Mouse (Mus musculus): ENCODE results near the gene Csf2rb.

DNA sequence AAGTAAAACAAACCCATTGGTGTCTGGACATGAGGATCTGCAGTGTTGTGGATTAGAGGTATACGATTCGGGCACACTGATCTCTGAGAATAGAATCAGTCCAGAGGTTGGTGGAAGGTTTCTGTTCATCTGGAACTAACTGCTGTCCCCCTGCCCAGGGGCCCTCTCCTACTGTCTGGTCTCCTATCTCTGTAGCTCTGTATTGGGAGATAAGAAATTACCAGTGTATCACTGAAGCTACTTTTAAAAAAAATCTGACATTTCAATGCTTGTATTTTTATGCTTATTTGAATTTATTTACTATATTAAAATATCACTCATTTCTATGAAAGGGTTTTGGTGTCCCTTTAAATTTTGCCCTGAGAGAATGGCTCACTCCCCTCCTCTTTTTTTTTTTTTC lies 1.3 kb upstream of the Csf2rb start:
- no peak for TF ChIP-seq MAX (IDR thresholded peaks at IDR 0.05; ENCODE audit: low read length)
- TF ChIP-seq NELFE (IDR thresholded peaks at IDR 0.05; ENCODE audit: low read depth, low read length): no peak
- no peak for TF ChIP-seq USF1 (IDR thresholded peaks at IDR 0.05; ENCODE audit: low read depth, low read length)
- TF ChIP-seq EP300 (IDR thresholded peaks at IDR 0.05; ENCODE audit: low read depth in 1 of 2, low read length in 2 of 2): peak in 1 of 2 experiments; percentile 36; a peak in 1 of 4 replicates
- no peak for TF ChIP-seq E2F4 (IDR thresholded peaks at IDR 0.05; ENCODE audit: borderline replicate concordance, low read depth, low read length)
- TF ChIP-seq CTCF (IDR thresholded peaks at IDR 0.05 in 2 of 3, conservative IDR thresholded peaks at IDR 0.05 in 1 of 3; ENCODE audit: control insufficient read depth in 1 of 3, insufficient read depth in 1 of 3, low read depth in 2 of 3, low read length in 3 of 3, poor library complexity in 1 of 3, severe bottlenecking in 1 of 3): no peak
- TF ChIP-seq MYB (IDR thresholded peaks at IDR 0.05; ENCODE audit: low read depth, low read length): no peak

Data from MEL (cell line).